Mouse (Mus musculus): Measurements from ENCODE around the gene Dock9. TPM values are rescaled to one million over a fixed set of nuclear protein-coding genes. Genes with fewer than 3 reads are reported as not detected.

Gene Dock9
- 10 to 100 TPM; 14.9 to 18.2 TPM for total RNA-seq (2021)
- long read RNA-seq, experiment 1, partial matches to known transcripts = 2 of 6 reads
- long read RNA-seq, experiment 1, other reads (novel, unspliced or antisense) = 4 of 6 reads
- long read RNA-seq, experiment 2, partial matches to known transcripts = 1 of 4 reads
- long read RNA-seq, experiment 2, other reads (novel, unspliced or antisense) = 3 of 4 reads

DNA sequence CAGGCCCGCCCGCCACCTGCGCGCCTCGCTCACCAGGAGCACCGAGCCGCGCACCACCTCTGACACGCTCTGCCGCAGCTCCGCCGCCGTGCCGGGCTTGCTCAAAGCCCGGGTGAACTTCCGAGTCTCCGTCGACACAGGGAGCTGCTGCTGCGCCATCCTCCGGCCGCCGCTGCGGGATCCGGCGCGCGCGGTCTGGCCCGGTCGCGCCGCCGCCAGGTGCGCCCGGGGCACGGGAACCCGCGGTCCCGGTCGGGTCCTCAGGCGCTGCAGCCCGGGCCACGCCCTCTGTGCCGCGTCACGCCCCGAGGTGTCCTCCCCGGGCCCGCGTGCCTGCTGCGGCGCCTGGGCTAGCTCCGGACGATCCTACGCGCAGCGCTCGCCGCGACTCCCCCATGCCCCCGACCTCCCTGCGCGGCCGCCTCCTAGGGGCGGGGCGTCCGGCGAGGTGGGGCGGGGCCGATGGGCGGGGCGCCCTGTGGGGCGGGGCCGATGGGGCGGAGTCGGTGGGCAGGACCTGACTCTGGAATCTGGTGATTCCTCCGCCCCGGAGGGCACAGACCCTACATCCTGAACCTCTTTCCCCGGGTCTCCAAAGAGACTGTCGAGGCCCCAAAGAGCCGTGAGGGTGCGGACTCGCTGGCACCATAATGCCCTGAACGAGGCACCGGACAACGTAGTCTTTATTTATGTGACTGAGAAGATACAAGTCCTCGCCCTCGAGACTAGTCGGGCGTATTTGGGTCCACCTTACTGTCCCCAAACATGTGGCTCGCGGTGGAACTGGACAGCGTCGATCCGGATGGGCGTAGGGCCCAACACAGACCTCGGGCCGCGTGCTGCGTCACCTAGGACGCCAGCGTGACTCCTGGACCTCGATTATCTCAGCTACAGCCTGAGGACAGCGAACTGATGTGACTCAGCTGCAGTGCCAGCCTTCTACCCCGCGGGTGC is at the start of gene Dock9:
Gene Dock9 (minus strand): TSS at position 381 of the 954 bp plus-strand sequence.
- DNase-seq = peak; percentile 84 to 87
- intact Hi-C loops (cut with DNase I) = no loop called here

DNA sequence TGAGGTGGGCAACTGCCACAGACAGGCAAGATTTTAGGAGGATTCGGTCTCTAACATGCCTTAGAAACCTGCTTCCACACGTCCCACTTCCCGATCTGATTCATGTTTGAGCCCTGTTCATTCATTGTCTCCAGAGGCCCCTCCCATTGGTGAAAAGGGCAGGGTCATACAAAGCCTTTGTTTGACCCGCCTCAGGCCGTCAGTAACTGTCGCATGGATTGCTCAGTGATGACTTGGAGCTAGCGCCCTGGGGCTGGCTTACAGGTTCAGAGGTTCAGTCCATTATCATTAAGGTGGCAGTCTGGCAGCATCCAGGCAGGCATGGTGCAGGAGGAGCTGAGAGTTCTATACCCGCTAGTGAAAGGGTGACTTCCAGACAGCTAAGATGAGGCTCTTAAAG is 46.8 kb upstream of the Dock9 start:
- no peak for DNase-seq
- intact Hi-C loops (cut with DNase I) = no loop called here

DNA sequence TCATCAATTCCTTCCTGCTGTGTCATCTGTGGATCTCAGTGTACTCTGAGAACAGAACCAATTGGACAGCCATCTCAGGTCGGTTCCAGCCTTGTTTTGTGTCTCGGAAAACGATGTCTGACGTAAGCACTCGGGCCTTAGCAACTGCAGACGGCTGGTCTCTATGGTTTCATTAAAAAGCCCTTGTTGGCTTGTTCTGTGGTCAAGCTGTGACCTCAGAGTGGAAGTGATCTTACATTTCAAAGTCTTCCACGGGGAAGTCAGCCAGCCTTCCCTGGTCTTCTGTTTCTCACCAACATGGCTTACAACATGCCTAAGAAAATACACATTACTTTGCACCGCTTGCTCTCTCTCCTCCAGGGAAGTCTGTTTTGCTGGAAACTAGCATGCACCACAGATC is 42.6 kb upstream of the Dock9 start:
- no peak for DNase-seq
- intact Hi-C loops (cut with DNase I) = no loop called here

DNA sequence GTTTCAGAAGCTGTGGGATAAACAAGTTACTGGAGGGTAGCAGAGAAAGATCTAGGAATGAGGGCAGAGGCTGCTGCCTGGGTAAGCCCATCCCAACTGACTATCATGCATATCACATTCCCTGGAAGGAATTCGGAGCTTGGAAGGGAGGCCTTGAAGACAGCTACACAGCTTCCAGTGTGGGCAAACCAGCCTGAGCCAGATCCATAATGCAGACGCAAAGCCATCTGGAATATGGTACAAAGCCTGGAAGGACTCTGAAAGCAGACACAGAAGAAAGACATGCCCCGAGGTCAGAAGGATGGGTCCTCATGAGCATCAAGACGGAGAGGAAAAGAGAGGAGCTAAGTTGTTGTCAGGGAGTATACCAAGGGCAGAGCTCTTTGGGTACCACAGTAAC is 40.5 kb upstream of the Dock9 start:
- no peak for DNase-seq
- intact Hi-C loops (cut with DNase I) = no loop called here

DNA sequence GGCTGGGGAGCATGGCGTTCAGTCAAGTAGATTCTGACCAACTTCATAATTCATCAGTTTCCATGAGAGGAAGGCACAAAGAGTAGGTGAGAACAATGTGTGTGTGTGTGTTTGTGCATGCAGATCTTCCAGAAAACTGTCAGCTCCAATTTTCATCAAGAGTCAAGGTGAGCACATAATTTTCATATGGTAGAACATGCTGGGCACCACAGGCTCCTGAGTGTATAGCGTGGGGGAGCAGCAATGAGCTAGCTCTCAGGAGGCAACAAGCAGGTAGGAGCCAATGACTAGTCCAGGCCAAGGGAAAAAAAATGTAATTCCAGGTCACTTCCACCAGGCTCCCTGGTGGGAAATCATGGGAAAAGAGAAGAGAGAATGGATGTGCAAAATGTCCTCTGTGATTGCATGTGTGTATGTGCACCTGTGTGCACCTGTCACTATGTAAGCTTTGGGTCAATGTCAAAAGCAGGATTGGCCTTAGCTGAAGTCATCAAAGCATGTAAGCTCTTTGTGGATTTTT is 35.4 kb upstream of the Dock9 start:
- DNase-seq = no peak
- intact Hi-C loops (cut with DNase I) = no loop called here

DNA sequence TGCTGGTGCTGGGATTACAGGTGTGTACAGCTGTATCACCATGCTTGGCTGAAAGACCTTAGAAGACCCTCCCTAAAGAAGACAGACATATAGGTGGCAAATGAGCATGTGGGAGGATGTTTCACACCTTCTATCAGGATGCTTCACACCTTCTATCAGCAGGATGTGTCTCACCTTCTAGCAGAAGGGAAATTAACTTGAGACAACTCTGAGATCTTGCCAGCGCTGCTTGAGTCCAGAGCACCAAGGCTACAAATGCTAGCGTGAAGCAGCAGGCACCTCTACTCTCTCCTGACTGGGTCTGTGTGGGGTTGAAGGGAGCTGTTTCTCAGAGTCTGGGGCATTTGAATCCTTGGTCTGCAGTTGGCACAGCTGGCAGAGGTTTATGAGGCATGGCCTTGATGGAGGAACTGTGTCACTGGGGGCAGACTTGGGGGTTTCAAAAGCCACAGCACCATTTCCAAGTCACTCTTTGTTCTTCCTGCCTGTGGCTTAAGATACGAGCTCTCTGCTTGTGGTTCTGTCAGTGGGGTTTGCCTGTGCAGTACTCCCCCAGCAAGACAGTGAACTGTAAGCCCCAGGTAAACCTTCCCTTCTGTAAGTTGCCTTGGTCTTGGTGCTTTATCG is 32.3 kb upstream of the Dock9 start:
- no peak for DNase-seq
- intact Hi-C loops (cut with DNase I) = no loop called here

DNA sequence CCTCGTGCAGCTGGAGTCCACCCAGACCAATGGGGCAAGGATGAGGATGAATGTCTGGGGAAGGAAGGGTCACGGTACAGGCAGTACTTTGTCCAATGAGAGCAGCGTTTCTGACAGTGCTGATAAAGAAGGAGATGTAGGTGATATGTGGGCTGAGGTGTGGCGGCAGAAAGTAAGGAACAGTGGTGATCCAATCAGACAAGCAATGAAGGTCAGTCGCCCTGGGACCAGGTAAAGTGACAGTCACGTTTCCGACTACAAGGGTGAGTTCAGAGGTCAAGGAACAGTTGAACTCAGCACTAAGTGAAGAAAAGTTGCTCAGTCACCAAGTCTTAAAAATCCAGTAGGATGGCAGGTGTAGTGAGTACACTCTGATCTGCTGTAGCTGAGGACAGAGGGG is 29.5 kb upstream of the Dock9 start:
- intact Hi-C loops (cut with DNase I) = no loop called here
- DNase-seq = no peak

DNA sequence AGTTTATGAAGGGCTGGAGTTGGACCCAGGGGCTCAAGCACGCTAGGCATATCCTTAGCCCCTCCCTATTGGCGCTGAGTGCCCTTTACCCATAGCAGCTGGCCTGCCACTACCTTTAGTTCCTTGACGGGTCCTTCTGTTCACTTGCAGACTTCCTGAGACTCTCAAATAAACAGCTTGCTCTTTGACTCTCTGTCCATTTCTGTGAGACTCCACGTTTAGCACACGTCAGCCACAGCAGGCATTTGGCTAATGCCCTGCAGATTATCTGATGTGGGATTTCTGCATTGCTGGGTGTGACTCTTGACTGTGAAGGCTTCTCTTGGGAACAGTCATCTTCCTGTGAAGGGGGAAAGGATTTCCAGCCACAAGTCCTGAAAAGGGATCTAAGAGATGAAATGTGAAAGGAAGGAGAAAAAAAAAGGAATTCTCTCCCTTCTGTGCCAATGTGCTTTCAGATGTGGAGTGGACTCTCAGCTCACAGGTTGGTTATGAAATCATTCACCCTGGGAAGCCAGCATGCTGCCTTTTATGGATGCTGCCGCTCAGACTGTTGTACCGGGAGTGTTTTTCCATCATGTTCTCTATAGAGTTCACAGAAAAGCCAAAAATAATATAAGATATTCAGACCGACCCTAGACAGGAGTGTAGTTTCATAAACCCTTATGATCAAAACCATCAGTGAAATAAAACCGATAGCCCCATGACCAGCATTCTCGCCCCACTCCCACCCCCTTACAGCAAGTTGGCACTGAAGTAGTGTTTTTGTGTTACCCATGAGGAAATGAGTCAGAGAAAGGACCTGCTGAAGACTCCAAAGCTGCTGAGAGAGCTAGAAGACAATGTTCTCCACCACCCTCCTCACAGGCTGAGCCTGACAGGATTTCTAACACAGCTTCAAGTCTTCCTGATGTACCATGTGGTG is 28.1 kb upstream of the Dock9 start:
- intact Hi-C loops (cut with DNase I) = no loop called here
- DNase-seq = peak in 1 of 2 experiments; percentile 23

DNA sequence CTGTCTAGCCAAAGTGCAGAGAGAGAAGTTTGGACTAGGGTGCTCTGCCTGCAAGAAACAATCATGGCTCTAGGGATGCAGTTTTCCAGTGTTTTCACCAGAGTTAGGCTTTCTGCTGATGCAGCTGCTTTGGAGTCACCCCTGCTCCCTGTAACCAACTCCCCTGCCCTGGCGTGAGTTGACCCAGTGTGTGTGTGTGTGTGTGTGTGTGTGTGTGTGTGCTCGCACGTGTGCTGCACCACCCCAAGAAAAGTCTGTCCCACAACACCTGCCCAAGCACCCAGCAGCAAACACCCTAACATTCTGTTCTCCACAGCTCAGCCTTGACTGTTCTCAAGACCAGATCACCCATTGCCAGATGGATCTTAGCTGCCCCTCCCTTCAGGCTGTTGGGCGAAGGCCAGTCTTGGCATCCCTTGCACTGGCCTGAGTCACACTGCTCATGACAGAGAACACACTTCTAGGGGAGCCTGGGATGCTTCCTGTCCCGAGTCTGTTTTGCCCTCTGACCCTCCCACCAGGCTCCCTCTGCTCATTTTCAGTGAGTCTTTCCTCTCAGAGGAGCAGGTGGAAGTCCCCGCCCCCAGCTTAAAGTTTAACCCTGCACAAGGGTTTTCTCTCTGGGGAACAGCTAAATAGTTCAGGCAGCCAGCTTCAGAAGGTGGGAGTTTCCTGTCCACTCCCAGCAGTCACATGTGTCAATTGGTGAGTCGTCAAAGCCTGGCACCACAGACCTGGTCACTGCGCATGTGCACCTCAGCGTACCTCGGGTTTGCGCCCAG is 26.9 kb upstream of the Dock9 start:
- DNase-seq = peak; percentile 79 to 81
- intact Hi-C loops (cut with DNase I) = no loop called here

DNA sequence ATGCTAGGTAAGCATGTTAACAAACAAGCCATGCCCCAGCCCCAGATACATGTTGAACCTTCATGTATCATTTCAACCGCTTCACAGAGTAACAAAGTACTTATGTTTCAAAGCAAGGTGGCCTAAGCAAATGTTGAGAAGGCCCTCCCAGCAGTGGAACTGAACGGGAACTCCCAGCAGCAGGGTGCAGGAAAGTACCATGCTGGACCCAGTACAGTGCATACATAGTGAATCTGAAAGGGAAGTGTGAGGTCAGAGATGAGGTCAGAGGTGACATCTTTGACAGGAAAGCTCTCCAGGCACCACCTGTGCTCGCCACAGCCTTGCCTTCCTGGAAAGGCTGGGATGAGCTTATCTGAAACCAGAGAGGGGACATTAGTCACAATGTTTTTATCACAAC is 25.4 kb upstream of the Dock9 start:
- intact Hi-C loops (cut with DNase I) = no loop called here
- DNase-seq = no peak

DNA sequence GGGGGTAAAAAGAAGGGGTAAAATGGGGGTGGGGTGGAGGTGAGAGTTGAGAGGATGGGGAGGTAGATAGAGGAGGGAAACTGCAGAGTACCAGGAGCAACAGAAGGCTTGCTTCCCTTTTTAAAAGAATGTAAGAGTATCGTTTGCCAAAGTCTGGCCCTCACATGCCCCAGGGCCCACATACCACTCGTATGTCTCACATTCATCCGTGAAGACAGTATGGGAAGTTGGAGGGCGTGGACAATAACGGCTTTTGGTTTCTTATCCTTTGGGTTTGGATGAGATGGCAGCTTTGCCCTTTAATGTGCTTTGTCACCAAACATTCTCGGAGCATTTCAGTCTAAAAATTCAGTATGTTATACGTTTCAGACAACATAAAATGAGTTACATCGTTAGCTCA is 24.9 kb upstream of the Dock9 start:
- no peak for DNase-seq
- intact Hi-C loops (cut with DNase I) = no loop called here

DNA sequence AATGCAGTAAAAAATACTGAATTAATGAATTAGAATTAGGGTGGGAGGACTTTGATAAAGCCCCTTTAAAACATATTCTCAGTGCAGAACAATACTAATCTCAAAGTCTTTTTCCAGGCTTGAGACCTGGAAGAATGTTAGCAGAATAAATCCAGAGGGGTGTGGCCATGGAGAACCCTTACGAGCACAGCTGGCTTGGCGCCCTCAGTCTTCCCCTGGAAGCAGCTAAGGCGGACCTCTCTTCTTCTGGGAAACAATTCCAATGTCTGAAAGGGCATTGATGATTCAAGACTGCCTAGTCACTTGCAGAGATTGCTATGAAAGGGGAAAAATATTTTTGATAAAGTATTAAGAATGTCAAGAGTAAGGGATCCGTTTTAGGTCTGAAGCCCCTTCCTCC is 9.2 kb upstream of the Dock9 start:
- DNase-seq = no peak
- intact Hi-C loops (cut with DNase I) = no loop called here

DNA sequence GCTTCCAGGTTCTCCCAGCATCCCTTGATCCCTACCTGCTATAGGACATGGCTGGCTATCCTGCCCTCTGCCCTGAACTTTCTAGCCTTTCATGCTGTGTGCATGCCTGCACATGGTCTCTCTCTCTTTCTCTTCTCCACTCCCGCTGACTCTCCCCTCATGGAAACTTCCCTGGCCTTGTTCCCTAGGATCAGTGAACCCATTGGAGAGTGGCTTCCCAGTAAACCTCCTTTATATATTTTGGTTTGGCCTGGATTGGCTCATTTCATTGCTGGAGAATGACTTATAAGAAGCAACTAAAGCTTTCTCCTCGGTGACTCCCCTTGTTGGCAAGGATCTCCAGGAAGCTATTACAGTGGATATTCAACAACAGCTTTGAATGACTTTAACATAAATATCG is 8.7 kb upstream of the Dock9 start:
- DNase-seq = no peak
- intact Hi-C loops (cut with DNase I) = no loop called here

DNA sequence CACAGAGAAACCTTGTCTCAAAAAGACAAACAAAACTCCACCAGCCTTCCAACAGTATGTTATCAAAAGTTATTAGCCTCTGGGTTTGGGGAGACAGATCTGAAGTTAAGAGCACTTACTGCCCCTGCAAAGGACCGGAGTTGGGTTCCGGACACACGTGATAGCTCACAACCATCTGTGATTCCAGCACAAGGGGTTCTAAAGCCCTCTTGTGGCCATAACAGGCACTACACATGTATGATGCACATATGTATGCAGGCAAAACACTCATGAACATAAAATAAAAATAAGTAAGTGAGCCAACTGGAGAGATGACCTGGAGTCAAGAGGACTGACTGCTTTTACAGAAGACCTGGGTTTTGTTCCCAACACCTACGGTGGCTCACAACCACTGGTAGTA is 6.8 kb upstream of the Dock9 start:
- intact Hi-C loops (cut with DNase I) = no loop called here
- no peak for DNase-seq

DNA sequence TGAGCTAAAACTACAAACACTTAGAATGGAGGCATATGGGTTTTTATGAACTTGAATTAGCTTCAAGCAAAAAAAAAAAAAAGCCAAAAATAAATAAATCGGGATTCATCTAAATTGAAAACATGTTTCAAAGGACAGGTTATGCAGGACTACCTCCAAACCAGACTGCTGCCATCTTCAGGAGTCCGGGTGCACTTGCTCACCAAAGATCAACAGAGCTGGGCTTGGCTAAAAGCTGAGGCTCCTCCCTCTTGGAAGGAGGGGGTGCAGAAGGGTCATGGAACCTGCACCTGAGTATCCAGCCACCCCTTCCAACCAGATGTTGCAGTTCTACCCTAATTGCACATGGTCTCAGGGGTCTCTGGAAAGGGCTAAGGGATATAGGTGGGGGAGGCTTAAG is 3.3 kb upstream of the Dock9 start:
- intact Hi-C loops (cut with DNase I) = no loop called here
- DNase-seq = no peak

DNA sequence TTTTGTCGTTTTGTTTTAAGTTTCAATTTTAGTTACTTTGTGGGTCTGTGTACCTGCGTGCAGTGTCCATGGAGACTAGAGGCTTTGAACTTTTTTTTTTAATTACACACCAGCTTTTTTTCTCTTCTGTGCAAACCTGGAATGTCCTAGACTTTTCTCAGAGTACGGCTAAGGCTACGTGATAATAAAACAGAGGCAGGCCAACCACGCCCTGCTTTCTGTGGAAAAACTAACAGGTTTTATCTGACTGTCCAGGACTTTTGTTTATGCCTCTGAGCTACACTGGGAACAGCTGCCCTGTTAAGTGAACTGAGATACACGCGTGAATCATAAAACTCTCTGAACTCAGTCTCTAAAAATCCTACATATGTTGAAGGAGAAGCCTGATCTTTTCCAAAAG is 1.5 kb upstream of the Dock9 start:
- intact Hi-C loops (cut with DNase I) = no loop called here
- DNase-seq = no peak

DNA sequence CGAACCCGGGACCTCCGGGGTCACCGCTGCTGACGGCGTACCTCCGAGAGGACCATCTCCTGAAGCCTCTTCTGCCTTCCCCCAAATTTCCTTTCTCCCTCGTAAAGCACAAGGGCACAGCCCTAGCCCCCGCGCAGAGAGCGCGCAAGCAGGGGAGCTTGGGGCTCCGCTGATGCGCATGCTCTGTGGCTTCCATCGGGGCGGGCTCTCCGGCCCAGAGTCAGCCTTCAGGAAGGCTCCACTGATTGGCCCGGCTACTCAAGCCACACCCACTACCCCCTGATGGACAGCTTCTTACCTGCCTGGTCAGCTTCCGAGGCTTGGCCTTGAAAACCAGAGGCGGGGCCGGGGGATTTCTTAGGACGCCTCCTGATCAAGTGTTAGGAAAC is 768 bp upstream of the Dock9 start:
- peak; percentile 83 to 84 for DNase-seq
- intact Hi-C loops (cut with DNase I) = no loop called here

DNA sequence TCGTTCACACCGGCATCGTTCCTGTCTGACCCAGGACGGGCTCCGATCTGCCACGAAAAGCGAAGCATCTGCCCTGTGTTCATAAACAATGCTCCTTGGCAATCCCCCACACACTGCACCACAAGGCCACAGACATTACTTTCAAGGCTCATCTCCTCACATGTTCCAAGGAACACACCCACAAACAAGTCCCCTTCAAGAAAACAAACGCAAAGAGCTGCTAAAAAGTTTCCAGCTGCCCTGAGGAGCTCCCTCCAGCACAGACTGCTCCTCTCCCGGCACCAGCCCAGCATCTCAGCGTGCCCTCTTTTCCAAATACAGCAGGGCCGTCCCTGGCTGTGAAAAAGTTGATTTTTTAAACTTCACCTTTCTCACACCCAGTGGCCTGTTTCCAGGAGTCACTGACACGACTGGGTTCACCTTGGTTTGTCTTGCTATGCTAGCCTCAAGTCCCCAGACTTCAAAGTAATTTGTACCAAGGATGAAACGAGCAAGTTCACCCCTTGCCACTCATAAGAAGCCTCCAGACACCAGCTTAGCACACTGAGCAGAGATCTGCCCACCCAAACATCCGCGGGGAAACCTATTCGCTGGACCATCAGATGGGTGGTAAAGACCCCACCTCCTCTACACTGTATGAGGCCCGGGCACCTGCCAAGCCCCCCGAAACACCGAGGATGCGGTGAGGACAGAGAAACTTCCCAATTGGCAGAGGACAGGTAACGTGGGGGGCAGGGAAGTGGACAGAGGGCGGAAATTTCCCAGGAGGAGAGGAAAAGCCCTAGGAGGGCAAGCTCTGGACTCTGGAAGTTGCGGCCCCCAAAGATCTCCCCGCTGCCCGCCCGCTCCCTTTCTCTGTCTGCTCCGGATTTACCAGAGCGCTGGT is 823 bp downstream of the Dock9 start:
- DNase-seq = no peak
- intact Hi-C loops (cut with DNase I) = no loop called here

DNA sequence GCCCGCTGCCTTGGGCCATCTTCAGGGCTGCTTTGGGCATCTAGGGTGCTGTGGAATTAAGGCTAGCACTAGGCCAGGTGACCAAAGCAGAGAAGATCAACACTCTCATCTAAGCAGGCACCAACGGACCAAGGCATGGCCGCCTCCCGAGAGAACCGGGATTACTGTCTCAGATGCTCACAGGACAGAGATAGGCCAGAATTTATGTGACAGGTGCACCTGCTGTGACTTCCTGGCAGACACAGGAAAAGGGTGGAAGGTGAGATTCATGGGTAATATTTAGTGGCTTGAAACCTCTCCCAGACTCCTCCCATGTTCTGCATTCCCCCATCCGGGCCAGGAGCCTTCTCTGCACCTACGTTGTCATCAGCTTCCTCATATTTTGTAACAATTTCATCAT is 2.1 kb downstream of the Dock9 start:
- DNase-seq = no peak
- intact Hi-C loops (cut with DNase I) = no loop called here

Data from gastrocnemius, postnatal 36 days (tissue).